Mouse (Mus musculus) intestine, postnatal 0 days (tissue): ENCODE measurements at regions not wholly inside any gene's neighbourhood (a gene's known extent, or its start where the extent isn't known, plus 50 kb on each side); places are given as distances from the start of the nearest gene placed in this dataset.

Source experiments
- ATAC-seq: fragments of 200-750 bp; cut with Nextera tagmentation; 2 replicates; pipeline ENCODE4 v1.8.0; 2017; ENCODE audit warnings: mild to moderate bottlenecking, moderate TSS enrichment, moderate library complexity
- H3K27ac ChIP-seq: fragments of 300-500 bp; sonication (generic); 2 replicates; pipeline ENCODE4 v1.5.1; 2014; ENCODE audit warnings: mild to moderate bottlenecking, low read depth, low read length, moderate library complexity
- H3K27me3 ChIP-seq: fragments of 300-500 bp; sonication (generic); replicated peaks from 2 replicates; pipeline ENCODE4 v1.6.1; 2014; ENCODE audit warnings: low read length, mixed read lengths; ENCODE audit not compliant: control insufficient read depth, insufficient read depth
- H3K36me3 ChIP-seq: fragments of 300-500 bp; sonication (generic); 2 replicates; pipeline ENCODE4 v1.6.1; 2014; ENCODE audit warnings: mild to moderate bottlenecking, moderate library complexity; ENCODE audit not compliant: control insufficient read depth, insufficient read depth
- H3K4me1 ChIP-seq: fragments of 300-500 bp; sonication (generic); replicated peaks from 2 replicates; pipeline ENCODE4 v1.6.1; 2014; ENCODE audit warnings: antibody characterized with exemption, low read length, mixed read lengths; ENCODE audit not compliant: control insufficient read depth, insufficient read depth
- H3K4me2 ChIP-seq: fragments of 300-500 bp; sonication (generic); replicated peaks from 2 replicates; pipeline ENCODE4 v1.6.1; 2014; ENCODE audit warnings: low read depth, mild to moderate bottlenecking, moderate library complexity
- H3K4me3 ChIP-seq: fragments of 300-500 bp; sonication (generic); 2 replicates; pipeline ENCODE4 v1.5.1; 2014; ENCODE audit warnings: low read depth, low read length
- H3K9ac ChIP-seq: fragments of 300-500 bp; sonication (generic); 2 replicates; pipeline ENCODE4 v1.6.1; 2014; ENCODE audit warnings: mild to moderate bottlenecking, low read depth, low read length
- H3K9me3 ChIP-seq: fragments of 300-500 bp; sonication (generic); 2 replicates; pipeline ENCODE4 v1.6.1; 2016; ENCODE audit warnings: mixed run types; ENCODE audit not compliant: control insufficient read depth
- CTCF ChIP-seq: sonication (generic); IDR thresholded peaks from 2 replicates; pipeline ENCODE4 v1.5.1; 2016; ENCODE audit warnings: low read depth, mild to moderate bottlenecking, control low read depth, antibody characterized with exemption, moderate library complexity
- whole genome bisulfite sequencing: fragments of 180-500 bp; shearing (Covaris S2); extraction: QIAGEN DNeasy Blood & Tissue Kit; methylation state at CpG from one replicate; pipeline ENCODE4 v1.1.7; 2014; 5-methylcytosine and 5-hydroxymethylcytosine counted together

DNA sequence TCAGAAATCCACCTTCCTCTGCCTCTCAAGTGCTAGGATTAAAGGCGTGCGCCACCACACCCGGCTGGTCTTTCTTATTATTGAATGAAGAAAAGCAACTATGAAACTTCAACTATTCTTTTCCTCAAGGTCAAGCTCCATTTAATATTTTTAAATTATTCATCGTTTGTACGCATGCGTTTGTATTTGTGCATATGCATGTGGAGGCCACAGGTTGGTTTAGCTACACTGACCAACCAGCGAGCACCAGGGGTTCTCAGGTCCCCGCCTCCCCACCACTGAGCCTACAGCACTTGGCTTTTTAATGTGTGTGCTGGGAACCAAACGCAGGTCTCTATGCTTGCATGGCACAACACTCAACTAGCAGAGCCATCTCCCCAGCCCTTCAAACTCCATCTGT is 51.0 kb upstream of the Tmem252 start:
- Histone ChIP-seq H3K9me3 (no peaks in the 10 kb centered on the region), H3K27me3 (no peaks in the 10 kb centered on the region), H3K9ac (no peak overlapping the region), H3K4me3 (no peak overlapping the region), H3K36me3 (no peaks in the 10 kb centered on the region), H3K4me2 (no peak overlapping the region), H3K4me1 (no peaks in the 10 kb centered on the region), H3K27ac (no peak overlapping the region)
- ATAC-seq: no peak
- WGBS: 97% methylated on average over 9 of the region's 9 CpGs
- TF ChIP-seq CTCF: no peak

DNA sequence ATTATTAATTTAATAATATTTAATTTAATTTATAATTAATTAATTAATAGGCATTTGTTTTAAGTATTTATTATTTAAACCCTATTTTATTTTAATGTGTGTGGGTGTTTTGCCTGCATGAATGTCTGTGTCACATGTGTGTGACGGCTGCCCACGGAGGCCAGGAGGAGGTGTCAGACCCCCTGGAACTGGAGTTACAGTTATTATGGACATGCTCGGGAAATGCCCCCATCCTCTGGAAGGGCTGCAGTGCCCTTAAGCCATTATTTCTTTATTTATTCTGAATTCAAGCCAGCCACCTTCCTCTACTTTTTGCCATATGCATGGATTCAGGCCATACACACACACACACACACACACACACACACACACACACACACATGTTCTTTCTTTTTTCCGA is 51.5 kb upstream of the Tmem252 start:
- Histone ChIP-seq H3K27ac (no peak overlapping the region), H3K4me2 (no peak overlapping the region), H3K27me3 (no peaks in the 10 kb centered on the region), H3K4me3 (no peak overlapping the region), H3K9me3 (no peaks in the 10 kb centered on the region), H3K36me3 (no peaks in the 10 kb centered on the region), H3K4me1 (no peaks in the 10 kb centered on the region), H3K9ac (no peak overlapping the region)
- no peak for TF ChIP-seq CTCF
- WGBS: 68% methylated on average over 4 of the region's 4 CpGs
- ATAC-seq: no peak

DNA sequence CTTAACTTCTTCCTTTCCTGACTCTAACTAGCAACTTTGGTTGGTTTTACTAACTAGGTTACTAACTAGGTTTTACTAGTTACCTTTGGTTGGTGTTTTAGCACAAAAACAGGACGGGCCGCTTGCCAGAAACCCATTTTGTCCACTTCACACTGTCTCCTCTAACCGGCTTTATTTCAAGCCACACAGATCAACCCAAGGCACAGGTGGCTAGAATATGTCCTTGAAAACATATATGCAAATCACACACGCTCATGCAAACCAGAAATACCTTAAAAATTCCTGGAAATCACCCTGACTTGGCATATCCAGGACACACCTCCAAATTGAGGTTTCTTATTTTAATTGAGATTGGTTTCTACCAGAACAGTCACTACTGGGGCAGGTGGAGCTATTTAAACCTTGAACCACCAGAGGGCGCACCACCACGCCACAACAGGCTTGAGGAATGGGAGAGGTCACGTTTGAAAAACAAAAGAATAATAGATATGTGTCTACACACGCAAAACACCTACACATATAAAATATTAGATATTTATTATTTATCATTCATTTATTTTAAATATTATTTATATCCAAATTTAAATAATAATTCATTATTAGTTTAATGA is 52.1 kb upstream of the Tmem252 start:
- ATAC-seq: peak; percentile 31; the same call in 1 of the 2 replicates
- peak; percentile 90 for TF ChIP-seq CTCF
- Histone ChIP-seq H3K9ac (no peak overlapping the region), H3K27ac (no peak overlapping the region), H3K4me3 (no peak overlapping the region), H3K9me3 (no peaks in the 10 kb centered on the region), H3K27me3 (no peaks in the 10 kb centered on the region), H3K36me3 (no peaks in the 10 kb centered on the region), H3K4me1 (no peaks in the 10 kb centered on the region), H3K4me2 (no peak overlapping the region)
- 28% methylated on average over 8 of the region's 8 CpGs for WGBS

DNA sequence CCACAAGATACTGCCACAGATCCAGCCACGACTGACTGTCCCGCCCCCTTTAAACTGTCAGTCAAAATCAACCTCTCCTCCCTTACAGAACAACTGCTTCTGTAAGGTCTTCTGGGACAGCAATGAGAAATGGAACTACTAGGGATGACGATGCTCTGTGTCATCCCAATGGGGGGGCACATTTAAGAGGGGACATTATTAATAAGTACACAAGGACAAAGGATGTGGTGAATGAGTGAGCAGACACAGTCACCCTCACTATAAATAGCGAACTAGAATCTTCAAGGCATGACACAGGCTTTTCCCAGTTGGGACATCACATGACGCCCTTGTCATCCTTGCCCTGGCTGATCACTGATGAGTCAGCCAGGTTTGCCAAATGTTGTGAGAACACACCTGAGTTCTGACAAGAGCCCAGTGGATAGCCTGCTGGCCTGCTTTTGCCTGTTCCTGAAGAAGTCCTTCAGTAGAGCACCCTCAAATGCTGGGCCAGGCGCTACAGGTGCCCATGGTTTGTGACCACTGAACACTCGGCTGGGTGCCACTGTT is 58.0 kb upstream of the Tmem252 start:
- no peaks in the 10 kb centered on the region for H3K4me1 ChIP-seq
- no peaks in the 10 kb centered on the region for H3K27me3 ChIP-seq
- no peaks in the 10 kb centered on the region for H3K36me3 ChIP-seq
- H3K9me3 ChIP-seq: no peaks in the 10 kb centered on the region
- no peak overlapping the region for H3K4me2 ChIP-seq
- TF ChIP-seq CTCF: no peak
- no peak for ATAC-seq
- H3K9ac ChIP-seq: no peak overlapping the region
- H3K4me3 ChIP-seq: no peak overlapping the region
- WGBS: 87% methylated on average over 7 of the region's 7 CpGs
- no peak overlapping the region for H3K27ac ChIP-seq

DNA sequence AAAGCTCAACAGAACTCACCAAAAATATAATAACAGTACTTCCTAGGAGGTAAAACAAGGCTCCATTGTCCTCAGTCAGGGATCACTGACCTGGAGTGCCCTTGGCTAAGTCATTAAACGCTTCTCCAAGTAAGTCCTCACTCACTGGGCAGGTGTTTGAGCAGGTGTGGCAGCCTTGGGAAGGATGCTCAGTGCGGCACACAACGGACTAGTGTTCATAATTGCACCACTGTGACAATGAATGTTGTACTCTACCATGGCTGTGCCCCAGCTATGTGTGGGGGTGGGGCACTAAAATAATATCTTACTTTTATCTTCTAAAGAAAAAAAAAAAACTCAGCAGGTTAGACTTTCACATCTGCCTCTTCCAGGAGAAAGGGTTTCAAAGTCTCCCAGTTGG is 52.2 kb upstream of the Pip5k1b start:
- H3K9me3 ChIP-seq: no peaks in the 10 kb centered on the region
- no peak overlapping the region for H3K27ac ChIP-seq
- no peak overlapping the region for H3K4me3 ChIP-seq
- H3K9ac ChIP-seq: no peak overlapping the region
- H3K27me3 ChIP-seq: no peaks in the 10 kb centered on the region
- ATAC-seq: peak; percentile 83
- no peak for TF ChIP-seq CTCF
- H3K36me3 ChIP-seq: no peaks in the 10 kb centered on the region
- 38% methylated on average over 3 of the region's 3 CpGs for WGBS
- H3K4me1 ChIP-seq: no peaks in the 10 kb centered on the region
- H3K4me2 ChIP-seq: no peak overlapping the region

DNA sequence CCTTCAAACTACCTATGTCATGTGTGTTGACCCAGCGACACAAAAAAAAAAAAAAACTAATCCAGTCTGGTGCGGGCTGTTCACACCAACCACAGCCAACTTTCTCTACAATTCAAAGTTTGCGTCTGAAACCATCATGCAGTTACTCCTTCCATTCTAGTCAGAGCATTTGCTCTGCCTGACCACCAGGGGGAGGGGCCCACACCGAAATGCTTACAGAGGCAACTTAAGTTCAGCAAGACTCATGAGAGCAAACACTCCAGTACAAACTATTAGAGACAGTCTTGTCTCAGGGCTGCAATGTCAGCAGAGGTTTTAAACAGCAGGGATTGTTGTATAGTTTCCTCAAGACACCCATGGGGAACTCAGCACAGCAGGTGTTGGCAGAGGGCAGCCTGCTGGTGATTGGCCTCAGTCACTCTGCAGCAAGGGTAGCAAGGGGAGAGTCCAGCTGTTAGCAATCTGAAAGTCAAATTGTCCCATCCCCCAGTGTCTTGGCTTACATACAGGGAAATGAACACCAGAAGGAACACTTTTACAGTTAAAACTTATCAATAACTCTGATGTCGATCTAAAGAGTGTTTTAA is 50.8 kb upstream of the Pip5k1b start:
- no peak overlapping the region for H3K9ac ChIP-seq
- no peaks in the 10 kb centered on the region for H3K27me3 ChIP-seq
- no peak overlapping the region for H3K4me3 ChIP-seq
- H3K27ac ChIP-seq: no peak overlapping the region
- no peaks in the 10 kb centered on the region for H3K4me1 ChIP-seq
- H3K4me2 ChIP-seq: no peak overlapping the region
- no peaks in the 10 kb centered on the region for H3K36me3 ChIP-seq
- H3K9me3 ChIP-seq: no peaks in the 10 kb centered on the region
- peak; percentile 69 for ATAC-seq
- 64% methylated on average over 5 of the region's 5 CpGs for WGBS
- TF ChIP-seq CTCF: peak; percentile 81
